Mouse (Mus musculus): ENCODE results near the gene Ampd2. TPM values are rescaled to one million over a fixed set of nuclear protein-coding genes. Genes with fewer than 3 reads are reported as not detected.

Gene Ampd2
- polyA plus RNA-seq, 1 experiment from 2014 or later, result 45.9 TPM

DNA sequence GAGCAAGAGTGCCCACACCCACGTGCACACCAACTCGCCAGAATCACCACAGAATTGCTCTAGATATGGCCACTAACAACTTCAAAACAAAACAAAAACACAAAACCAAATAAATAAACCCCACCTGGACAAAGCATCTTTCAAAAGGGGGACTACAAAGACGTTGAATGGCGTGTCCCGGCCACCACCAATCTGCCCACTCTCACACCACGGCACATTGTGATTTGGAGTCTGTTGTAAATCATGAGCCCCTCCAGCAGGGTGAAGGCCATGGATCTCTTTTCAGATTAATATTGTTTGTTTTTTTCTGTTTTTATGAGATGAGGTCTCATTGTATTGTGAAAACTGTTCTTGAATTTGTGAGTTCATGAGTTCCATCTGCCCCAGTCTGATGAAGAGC lies 15.6 kb upstream of the Ampd2 start:
- H3K4me2 ChIP-seq (ENCODE audit: low read length), result no peak overlapping the region
- WGBS, result 89% methylated on average over 6 of the region's 6 CpGs
- ATAC-seq (ENCODE audit: low FRiP score, low TSS enrichment) (no peak), DNase-seq (no peak)
- no peak overlapping the region for H3K27ac ChIP-seq (replicated peaks; ENCODE audit: low read depth, low read length)
- H3K27me3 ChIP-seq (ENCODE audit: control insufficient read depth, insufficient read depth, low read length), result no peaks in the 10 kb centered on the region
- no peaks in the 10 kb centered on the region for H3K4me1 ChIP-seq (ENCODE audit: control insufficient read depth, insufficient read depth, low read length)
- H3K9me3 ChIP-seq (ENCODE audit: control insufficient read depth, low read length), result no peaks in the 10 kb centered on the region
- H3K9ac ChIP-seq (replicated peaks; ENCODE audit: low read length), result no peak overlapping the region
- peaks cover 16% of the 10 kb centered on the region for H3K36me3 ChIP-seq (ENCODE audit: control insufficient read depth, insufficient read depth, low read length)
- no peak overlapping the region for H3K4me3 ChIP-seq (replicated peaks; ENCODE audit: low read depth, low read length)

DNA sequence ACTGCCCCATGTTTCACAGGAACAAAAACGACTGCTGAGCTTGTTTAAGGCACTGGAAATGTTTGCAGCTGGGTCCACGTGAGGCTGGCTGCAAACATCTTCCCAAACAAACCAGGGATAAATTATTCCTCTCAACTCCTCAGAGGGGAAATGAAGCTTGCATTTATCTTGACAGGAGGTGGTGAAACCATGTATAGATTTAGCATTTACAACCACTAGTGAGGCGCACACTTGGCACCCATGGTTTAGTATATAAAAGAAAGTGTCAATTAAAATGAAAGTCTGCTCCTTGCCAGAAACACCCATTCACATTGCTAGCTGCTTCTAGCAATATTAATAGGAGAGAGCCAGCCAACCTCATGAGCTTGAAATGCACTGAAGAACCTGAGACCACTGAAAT lies 15.1 kb upstream of the Ampd2 start:
- no peak for ATAC-seq (ENCODE audit: low FRiP score, low TSS enrichment)
- Histone ChIP-seq H3K9me3 (ENCODE audit: control insufficient read depth, low read length) (no peaks in the 10 kb centered on the region), H3K36me3 (ENCODE audit: control insufficient read depth, insufficient read depth, low read length) (peaks cover 11% of the 10 kb centered on the region), H3K27me3 (ENCODE audit: control insufficient read depth, insufficient read depth, low read length) (no peaks in the 10 kb centered on the region), H3K27ac (replicated peaks; ENCODE audit: low read depth, low read length) (no peak overlapping the region), H3K4me3 (replicated peaks; ENCODE audit: low read depth, low read length) (no peak overlapping the region), H3K9ac (replicated peaks; ENCODE audit: low read length) (no peak overlapping the region), H3K4me2 (ENCODE audit: low read length) (no peak overlapping the region), H3K4me1 (ENCODE audit: control insufficient read depth, insufficient read depth, low read length) (no peaks in the 10 kb centered on the region)
- WGBS, result 41% methylated on average over 3 of the region's 3 CpGs
- DNase-seq, result no peak

DNA sequence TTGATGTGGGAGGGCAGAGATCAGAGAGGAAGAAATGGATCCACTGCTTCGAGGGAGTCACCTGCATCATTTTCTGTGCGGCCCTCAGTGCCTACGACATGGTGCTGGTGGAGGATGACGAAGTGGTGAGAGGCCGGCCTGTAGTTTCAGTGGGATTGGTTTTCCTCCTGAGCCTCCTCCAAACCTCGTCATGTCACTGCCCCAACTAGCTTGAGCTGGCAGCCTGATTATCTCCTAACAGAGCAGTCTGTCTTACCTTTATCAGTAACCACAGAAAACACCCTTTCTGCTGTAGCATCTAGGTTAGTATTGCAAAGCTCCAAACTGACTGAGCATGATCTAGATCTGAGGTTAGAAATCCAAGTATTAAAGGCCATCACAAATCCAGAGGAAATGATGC lies 11.9 kb upstream of the Ampd2 start:
- no peaks in the 10 kb centered on the region for H3K27me3 ChIP-seq (ENCODE audit: control insufficient read depth, insufficient read depth, low read length)

DNA sequence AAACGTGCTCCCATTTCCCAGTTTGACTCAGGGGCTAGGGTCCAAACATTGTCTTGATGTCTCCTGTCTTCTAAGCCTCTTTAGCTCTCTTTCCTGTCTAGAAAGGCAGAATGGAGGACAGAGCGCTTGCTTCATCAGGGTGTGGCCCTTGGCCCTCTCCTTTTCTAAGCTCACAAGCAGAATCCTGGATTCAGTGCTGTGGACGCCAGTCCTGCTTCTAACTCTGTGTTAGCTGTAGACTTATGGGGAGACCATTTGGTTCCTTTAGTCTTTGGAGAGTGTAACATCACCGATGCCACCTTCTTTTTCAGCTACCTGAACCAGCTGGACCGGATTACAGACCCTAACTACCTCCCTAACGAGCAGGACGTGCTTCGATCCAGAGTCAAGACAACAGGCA lies 11.2 kb upstream of the Ampd2 start:
- no peaks in the 10 kb centered on the region for H3K36me3 ChIP-seq (ENCODE audit: control insufficient read depth, insufficient read depth, low read length)
- no peak overlapping the region for H3K4me2 ChIP-seq (ENCODE audit: low read length)
- no peaks in the 10 kb centered on the region for H3K4me1 ChIP-seq (ENCODE audit: control insufficient read depth, insufficient read depth, low read length)
- H3K4me3 ChIP-seq (replicated peaks; ENCODE audit: low read depth, low read length), result no peak overlapping the region
- H3K9me3 ChIP-seq (ENCODE audit: control insufficient read depth, low read length), result no peaks in the 10 kb centered on the region
- WGBS, result 81% methylated on average over 8 of the region's 8 CpGs
- H3K27me3 ChIP-seq (ENCODE audit: control insufficient read depth, insufficient read depth, low read length), result no peaks in the 10 kb centered on the region
- H3K27ac ChIP-seq (replicated peaks; ENCODE audit: low read depth, low read length), result no peak overlapping the region
- no peak overlapping the region for H3K9ac ChIP-seq (replicated peaks; ENCODE audit: low read length)
- DNase-seq (no peak), ATAC-seq (ENCODE audit: low FRiP score, low TSS enrichment) (no peak)

More for the DNA sequence above, 11.9 kb upstream of the Ampd2 start:
- ATAC-seq (ENCODE audit: low FRiP score, low TSS enrichment) (no peak), DNase-seq (no peak)
- H3K9me3 ChIP-seq (ENCODE audit: control insufficient read depth, low read length), result no peaks in the 10 kb centered on the region
- WGBS, result 86% methylated on average over 6 of the region's 6 CpGs
- no peak overlapping the region for H3K9ac ChIP-seq (replicated peaks; ENCODE audit: low read length)
- no peak overlapping the region for H3K4me3 ChIP-seq (replicated peaks; ENCODE audit: low read depth, low read length)
- H3K36me3 ChIP-seq (ENCODE audit: control insufficient read depth, insufficient read depth, low read length), result no peaks in the 10 kb centered on the region
- no peak overlapping the region for H3K27ac ChIP-seq (replicated peaks; ENCODE audit: low read depth, low read length)
- no peak overlapping the region for H3K4me2 ChIP-seq (ENCODE audit: low read length)
- no peaks in the 10 kb centered on the region for H3K4me1 ChIP-seq (ENCODE audit: control insufficient read depth, insufficient read depth, low read length)

GRCm38 (mm10) chr3:108096726-108097125 lies 10.3 kb upstream of the Ampd2 start:
- H3K4me3 ChIP-seq (replicated peaks; ENCODE audit: low read depth, low read length), result no peak overlapping the region
- WGBS, result 90% methylated on average over 10 of the region's 10 CpGs
- H3K4me2 ChIP-seq (ENCODE audit: low read length), result no peak overlapping the region
- H3K9me3 ChIP-seq (ENCODE audit: control insufficient read depth, low read length), result no peaks in the 10 kb centered on the region
- no peak overlapping the region for H3K9ac ChIP-seq (replicated peaks; ENCODE audit: low read length)
- no peak for DNase-seq
- H3K27ac ChIP-seq (replicated peaks; ENCODE audit: low read depth, low read length), result no peak overlapping the region
- no peaks in the 10 kb centered on the region for H3K27me3 ChIP-seq (ENCODE audit: control insufficient read depth, insufficient read depth, low read length)
- no peaks in the 10 kb centered on the region for H3K4me1 ChIP-seq (ENCODE audit: control insufficient read depth, insufficient read depth, low read length)
- H3K36me3 ChIP-seq (ENCODE audit: control insufficient read depth, insufficient read depth, low read length), result no peaks in the 10 kb centered on the region
- ATAC-seq (ENCODE audit: low FRiP score, low TSS enrichment), result no peak

- H3K9me3 ChIP-seq (ENCODE audit: control insufficient read depth, low read length), result no peaks in the 10 kb centered on the region
- no peak overlapping the region for H3K4me2 ChIP-seq (ENCODE audit: low read length)
- no peak overlapping the region for H3K27ac ChIP-seq (replicated peaks; ENCODE audit: low read depth, low read length)
- ATAC-seq (ENCODE audit: low FRiP score, low TSS enrichment), result no peak
- H3K9ac ChIP-seq (replicated peaks; ENCODE audit: low read length), result no peak overlapping the region
- H3K27me3 ChIP-seq (ENCODE audit: control insufficient read depth, insufficient read depth, low read length), result no peaks in the 10 kb centered on the region
- H3K36me3 ChIP-seq (ENCODE audit: control insufficient read depth, insufficient read depth, low read length), result no peaks in the 10 kb centered on the region
- no peak overlapping the region for H3K4me3 ChIP-seq (replicated peaks; ENCODE audit: low read depth, low read length)
- WGBS, result 71% methylated on average over 8 of the region's 8 CpGs
- H3K4me1 ChIP-seq (ENCODE audit: control insufficient read depth, insufficient read depth, low read length), result no peaks in the 10 kb centered on the region
- DNase-seq, result no peak
Measured at GRCm38 (mm10) chr3:108096226-108096625, 9.8 kb upstream of the Ampd2 start.

GRCm38 (mm10) chr3:108094976-108095760 lies 8.7 kb upstream of the Ampd2 start:
- ATAC-seq (ENCODE audit: low FRiP score, low TSS enrichment) (no peak), DNase-seq (no peak)
- Histone ChIP-seq H3K4me1 (ENCODE audit: control insufficient read depth, insufficient read depth, low read length) (no peaks in the 10 kb centered on the region), H3K9ac (replicated peaks; ENCODE audit: low read length) (no peak overlapping the region), H3K27ac (replicated peaks; ENCODE audit: low read depth, low read length) (no peak overlapping the region), H3K27me3 (ENCODE audit: control insufficient read depth, insufficient read depth, low read length) (no peaks in the 10 kb centered on the region), H3K36me3 (ENCODE audit: control insufficient read depth, insufficient read depth, low read length) (no peaks in the 10 kb centered on the region), H3K9me3 (ENCODE audit: control insufficient read depth, low read length) (no peaks in the 10 kb centered on the region), H3K4me3 (replicated peaks; ENCODE audit: low read depth, low read length) (no peak overlapping the region), H3K4me2 (ENCODE audit: low read length) (no peak overlapping the region)
- 97% methylated on average over 12 of the region's 12 CpGs for WGBS

GRCm38 (mm10) chr3:108094146-108094545 lies 7.7 kb upstream of the Ampd2 start:
- Histone ChIP-seq H3K9me3 (ENCODE audit: control insufficient read depth, low read length) (no peaks in the 10 kb centered on the region), H3K4me1 (ENCODE audit: control insufficient read depth, insufficient read depth, low read length) (no peaks in the 10 kb centered on the region), H3K27ac (replicated peaks; ENCODE audit: low read depth, low read length) (no peak overlapping the region), H3K9ac (replicated peaks; ENCODE audit: low read length) (no peak overlapping the region), H3K4me2 (ENCODE audit: low read length) (no peak overlapping the region), H3K27me3 (ENCODE audit: control insufficient read depth, insufficient read depth, low read length) (no peaks in the 10 kb centered on the region), H3K36me3 (ENCODE audit: control insufficient read depth, insufficient read depth, low read length) (no peaks in the 10 kb centered on the region), H3K4me3 (replicated peaks; ENCODE audit: low read depth, low read length) (no peak overlapping the region)
- 62% methylated on average over 1 of the region's 1 CpGs for WGBS
- ATAC-seq (ENCODE audit: low FRiP score, low TSS enrichment) (no peak), DNase-seq (peak; percentile 55)

DNA sequence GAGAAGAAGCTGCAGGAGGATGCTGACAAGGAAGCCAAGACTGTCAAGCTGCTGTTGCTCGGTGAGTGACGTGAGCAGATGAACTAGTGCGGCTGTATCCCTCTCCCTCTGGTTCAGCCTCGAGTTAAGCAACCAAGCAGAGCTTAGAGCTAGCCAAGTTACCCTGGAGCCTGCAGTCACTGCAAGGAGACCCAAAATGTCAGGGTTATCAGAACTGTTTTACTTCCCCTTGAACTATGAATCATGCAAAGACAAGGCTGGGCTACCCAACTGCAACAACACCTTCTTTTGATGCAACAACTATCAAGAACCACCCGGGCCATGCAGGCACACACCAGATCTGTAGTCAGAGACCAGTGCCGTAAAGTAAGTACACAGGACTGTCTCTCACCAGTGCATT lies 6.9 kb upstream of the Ampd2 start:
- WGBS, result 50% methylated on average over 6 of the region's 6 CpGs
- DNase-seq (no peak), ATAC-seq (ENCODE audit: low FRiP score, low TSS enrichment) (no peak)
- no peak overlapping the region for H3K9ac ChIP-seq (replicated peaks; ENCODE audit: low read length)
- no peak overlapping the region for H3K4me2 ChIP-seq (ENCODE audit: low read length)
- no peaks in the 10 kb centered on the region for H3K36me3 ChIP-seq (ENCODE audit: control insufficient read depth, insufficient read depth, low read length)
- H3K27ac ChIP-seq (replicated peaks; ENCODE audit: low read depth, low read length), result no peak overlapping the region
- H3K4me3 ChIP-seq (replicated peaks; ENCODE audit: low read depth, low read length), result no peak overlapping the region
- H3K27me3 ChIP-seq (ENCODE audit: control insufficient read depth, insufficient read depth, low read length), result no peaks in the 10 kb centered on the region
- H3K9me3 ChIP-seq (ENCODE audit: control insufficient read depth, low read length), result no peaks in the 10 kb centered on the region
- no peaks in the 10 kb centered on the region for H3K4me1 ChIP-seq (ENCODE audit: control insufficient read depth, insufficient read depth, low read length)

Data from midbrain, embryonic 14.5 days (tissue).